Mouse (Mus musculus) forebrain, embryonic 11.5 days (tissue): ENCODE results near the gene Tada2a. TPM values are rescaled to one million over a fixed set of nuclear protein-coding genes. Genes with fewer than 3 reads are reported as not detected.

Source experiments
- ATAC-seq: fragments of 200-750 bp; cut with Nextera tagmentation; replicated peaks from 2 replicates; pipeline ENCODE4 v1.8.0; 2017; ENCODE audit warnings: moderate TSS enrichment; ENCODE audit not compliant: low FRiP score
- DNase-seq: peaks from one replicate; pipeline ENCODE4 v3.0.0-alpha.2; 2017; ENCODE audit warnings: low spot score
- H3K27ac ChIP-seq: fragments of 300-500 bp; sonication (generic); 2 replicates; pipeline ENCODE4 v1.5.1; 2014; ENCODE audit warnings: low read depth, low read length
- H3K27me3 ChIP-seq: fragments of 300-500 bp; sonication (generic); 2 replicates; pipeline ENCODE4 v1.6.1; 2014; ENCODE audit warnings: mild to moderate bottlenecking, low read length, mixed read lengths; ENCODE audit not compliant: control insufficient read depth, insufficient read depth
- H3K36me3 ChIP-seq: fragments of 300-500 bp; sonication (generic); 2 replicates; pipeline ENCODE4 v1.6.1; 2014; ENCODE audit warnings: mild to moderate bottlenecking, low read length, moderate library complexity, mixed read lengths; ENCODE audit not compliant: control insufficient read depth, insufficient read depth
- H3K4me1 ChIP-seq: fragments of 300-500 bp; sonication (generic); replicated peaks from 2 replicates; pipeline ENCODE4 v1.6.1; 2014; ENCODE audit warnings: low read length, mixed read lengths; ENCODE audit not compliant: control insufficient read depth, insufficient read depth
- H3K4me2 ChIP-seq: fragments of 300-500 bp; sonication (generic); 2 replicates; pipeline ENCODE4 v1.6.1; 2014; ENCODE audit warnings: low read depth, mild to moderate bottlenecking, low read length, moderate library complexity, mixed read lengths; ENCODE audit not compliant: severe bottlenecking
- H3K4me3 ChIP-seq: fragments of 300-500 bp; sonication (generic); 2 replicates; pipeline ENCODE4 v1.5.1; 2014; ENCODE audit warnings: low read depth, low read length
- H3K9ac ChIP-seq: fragments of 300-500 bp; sonication (generic); 2 replicates; pipeline ENCODE4 v1.6.1; 2014; ENCODE audit warnings: low read length
- H3K9me3 ChIP-seq: fragments of 300-500 bp; sonication (generic); 2 replicates; pipeline ENCODE4 v1.6.1; 2016; ENCODE audit warnings: low read length, mixed read lengths; ENCODE audit not compliant: control insufficient read depth
- WGBS: fragments of 180-500 bp; shearing (Covaris S2); extraction: QIAGEN DNeasy Blood & Tissue Kit; methylation state at CpG from one replicate; pipeline ENCODE4 v1.1.7; 2014; 5-methylcytosine and 5-hydroxymethylcytosine counted together
- polyA plus RNA-seq: library from polyadenylated mRNA; unstranded; fragments of >200 nt; fragmentation: Nextera tagmentation; extraction: Ambion mirVana; gene quantifications from 2 replicates; pipeline ENCODE4 v1.2.1, GENCODE M21; 2014

Tada2a gene
- polyA plus RNA-seq: 41.7 and 42.8 TPM in 2 replicates

- Histone ChIP-seq H3K27ac (no peak within 1 kb of the TSS), H3K36me3 (peaks cover 2% of the 10 kb centered on the region; the same call in 1 of the 2 replicates), H3K4me2 (peak within 1 kb of the TSS; percentile 80), H3K27me3 (no peaks in the 10 kb centered on the region), H3K9me3 (no peaks in the 10 kb centered on the region), H3K9ac (peak within 1 kb of the TSS; percentile 85), H3K4me3 (peak within 1 kb of the TSS; percentile 81), H3K4me1 (no peaks in the 10 kb centered on the region)
- WGBS: under 1% methylated on average over 81 of the region's 83 CpGs
- ATAC-seq: peak; percentile 90
- DNase-seq: peak; percentile 91
These were observed at the start of gene Tada2a, which contains the start of gene Acaca for GRCm38 (mm10) chr11:84128943-84129798. Gene Tada2a, minus strand, starts transcription at chr11:84129600. Gene Acaca, plus strand, starts transcription at chr11:84129672.

- Histone ChIP-seq H3K4me1 (peaks cover 2% of the 10 kb centered on the region; the same call in 1 of the 2 replicates), H3K9ac (no peak overlapping the region), H3K27ac (no peak overlapping the region), H3K9me3 (no peaks in the 10 kb centered on the region), H3K27me3 (no peaks in the 10 kb centered on the region), H3K36me3 (no peaks in the 10 kb centered on the region), H3K4me3 (no peak overlapping the region), H3K4me2 (peak overlapping the region; percentile 81; the same call in 1 of the 2 replicates)
- ATAC-seq (no peak), DNase-seq (no peak)
- 45% methylated on average over 4 of the region's 4 CpGs for WGBS
These were observed 49.2 kb upstream of the Tada2a start for GRCm38 (mm10) chr11:84178571-84178970.

DNA sequence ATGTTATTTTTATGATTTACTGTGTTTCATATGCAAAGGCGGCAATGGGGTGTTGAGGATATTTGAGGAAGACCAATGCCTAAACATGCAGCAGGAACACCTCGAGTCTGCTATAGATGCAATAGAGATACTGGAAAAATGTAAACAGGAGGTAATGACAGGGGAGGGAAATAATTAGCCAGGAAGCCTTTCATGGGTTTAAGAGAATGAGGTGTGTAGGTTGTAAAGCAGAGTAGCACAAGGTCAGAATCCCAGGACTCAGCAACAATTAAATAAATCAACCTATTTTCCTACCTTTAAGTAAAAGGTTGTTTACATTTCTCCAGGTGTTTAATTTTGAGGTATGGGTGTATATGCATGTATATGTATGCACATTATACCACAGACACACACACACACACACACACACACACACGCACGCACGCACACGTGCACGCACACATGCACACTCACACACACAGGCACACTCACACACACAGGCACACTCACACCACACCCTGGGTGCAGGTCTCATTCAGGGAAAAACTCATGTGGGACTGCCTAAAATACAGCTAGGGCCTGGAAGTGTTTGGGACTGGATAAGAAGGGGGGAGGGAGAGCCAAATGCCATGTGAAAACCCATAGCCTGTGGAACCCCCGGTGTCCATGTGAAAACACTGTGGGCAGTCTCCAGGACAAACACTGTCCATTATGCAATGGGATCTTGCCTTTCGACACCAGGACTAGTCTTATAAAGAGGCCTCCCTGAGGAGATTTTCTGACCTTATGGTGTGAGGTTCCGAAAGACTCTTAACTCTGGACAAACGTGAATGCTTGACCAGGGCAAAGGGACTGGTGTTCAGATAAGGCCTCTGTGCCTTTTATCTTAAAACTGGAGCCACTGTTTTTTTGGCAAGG is 43.4 kb upstream of the Tada2a start:
- 67% methylated on average over 11 of the region's 11 CpGs for WGBS
- no peak for ATAC-seq
- H3K27me3 ChIP-seq: no peaks in the 10 kb centered on the region
- H3K9ac ChIP-seq: no peak overlapping the region
- H3K36me3 ChIP-seq: no peaks in the 10 kb centered on the region
- H3K4me3 ChIP-seq: no peak overlapping the region
- H3K4me2 ChIP-seq: no peak overlapping the region
- H3K4me1 ChIP-seq: 0 out of 2 replicates have a peak, but pooled peaks cover 2% of the 10 kb centered on the region
- H3K9me3 ChIP-seq: no peaks in the 10 kb centered on the region
- DNase-seq: no peak
- no peak overlapping the region for H3K27ac ChIP-seq

DNA sequence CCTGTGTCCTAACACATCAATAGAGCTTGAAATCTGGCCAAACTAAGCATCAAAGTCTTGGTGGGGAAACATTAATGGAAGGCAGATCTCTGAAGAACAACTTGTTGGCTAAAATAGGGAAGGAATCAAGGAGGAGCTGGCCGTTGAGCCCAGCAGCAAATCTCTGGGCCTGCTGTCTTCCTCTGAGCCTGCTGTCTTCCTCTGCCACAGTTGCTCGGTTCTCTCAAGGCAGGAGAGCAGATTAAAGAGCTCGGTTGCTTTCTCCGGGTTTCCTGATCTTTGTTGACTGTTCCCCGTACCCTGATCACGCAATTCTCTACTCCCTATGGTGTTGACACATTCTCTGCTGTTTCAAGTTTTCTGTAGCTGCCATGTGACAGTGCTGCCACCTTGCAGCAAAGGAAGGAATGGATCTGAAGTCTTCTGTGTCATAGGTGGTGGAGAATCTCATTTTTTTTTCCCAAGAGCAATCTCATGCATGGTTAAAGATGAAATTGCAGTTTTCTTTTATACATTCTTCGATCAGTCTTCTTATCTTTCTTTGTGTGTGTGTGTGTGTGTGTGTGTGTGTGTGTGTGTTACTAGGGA is 39.4 kb upstream of the Tada2a start:
- Histone ChIP-seq H3K36me3 (no peaks in the 10 kb centered on the region), H3K4me2 (no peak overlapping the region), H3K27ac (no peak overlapping the region), H3K4me3 (no peak overlapping the region), H3K9ac (no peak overlapping the region), H3K4me1 (0 out of 2 replicates have a peak, but pooled peaks cover 2% of the 10 kb centered on the region), H3K27me3 (no peaks in the 10 kb centered on the region), H3K9me3 (no peaks in the 10 kb centered on the region)
- no peak for DNase-seq
- ATAC-seq: no peak
- 22% methylated on average over 7 of the region's 7 CpGs for WGBS

DNA sequence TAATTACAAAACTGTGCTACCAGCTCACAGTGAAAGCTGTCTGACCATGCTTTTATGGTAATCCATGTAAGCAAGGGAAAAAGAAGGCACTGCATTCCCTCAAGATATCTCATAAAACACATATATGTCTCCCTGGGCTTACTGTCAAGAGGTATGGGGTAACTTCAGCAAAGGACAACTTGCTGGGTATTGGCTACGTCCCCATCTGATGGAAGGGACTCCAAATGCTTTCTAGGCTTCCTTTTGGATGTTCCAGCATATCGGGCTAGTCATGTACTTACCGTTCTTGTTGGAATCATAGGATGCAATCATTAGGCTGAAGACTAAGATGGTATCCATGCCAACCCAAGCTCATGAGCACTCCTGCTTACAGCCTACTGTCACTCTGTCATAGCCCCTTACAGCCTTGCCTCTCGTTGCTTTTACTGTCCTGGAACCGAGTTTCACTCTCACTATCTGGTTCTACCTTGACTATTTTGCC is 37.7 kb upstream of the Tada2a start, which contains the start of gene Gm11437:
Gene Gm11437, minus strand, starts transcription at position 431 of the 481 bp plus-strand sequence.
- no peaks in the 10 kb centered on the region for H3K27me3 ChIP-seq
- WGBS: 88% methylated on average over 5 of the region's 5 CpGs

DNA sequence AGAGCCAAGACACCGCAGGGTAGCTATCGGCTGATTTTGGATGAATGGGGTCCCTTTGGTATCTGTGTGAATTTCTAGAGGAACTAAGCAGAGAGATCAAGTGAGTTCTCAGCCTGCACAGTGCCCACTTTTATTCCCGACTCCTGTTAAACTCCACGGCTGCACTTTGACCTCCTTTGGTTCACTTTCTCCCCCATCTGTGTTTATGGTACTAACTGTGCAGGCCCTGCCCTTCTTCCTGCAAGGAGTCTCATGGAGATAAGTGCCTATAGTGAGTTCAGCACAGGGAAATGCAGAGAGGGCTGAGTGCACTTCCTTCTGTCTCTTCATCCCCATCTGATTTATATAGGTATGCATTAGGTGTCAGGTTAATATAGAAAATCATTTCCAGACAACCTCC is 35.2 kb upstream of the Tada2a start:
- H3K27ac ChIP-seq: no peak overlapping the region
- no peaks in the 10 kb centered on the region for H3K9me3 ChIP-seq
- H3K36me3 ChIP-seq: no peaks in the 10 kb centered on the region
- DNase-seq (no peak), ATAC-seq (no peak)
- H3K4me3 ChIP-seq: no peak overlapping the region
- no peaks in the 10 kb centered on the region for H3K4me1 ChIP-seq
- WGBS: 74% methylated on average over 4 of the region's 4 CpGs
- no peaks in the 10 kb centered on the region for H3K27me3 ChIP-seq
- H3K4me2 ChIP-seq: no peak overlapping the region
- no peak overlapping the region for H3K9ac ChIP-seq

More for the DNA sequence above, 37.7 kb upstream of the Tada2a start, which contains the start of gene Gm11437:
- DNase-seq (no peak), ATAC-seq (no peak)
- Histone ChIP-seq H3K4me3 (no peak within 1 kb of the TSS), H3K9ac (no peak within 1 kb of the TSS), H3K27ac (no peak within 1 kb of the TSS), H3K36me3 (no peaks in the 10 kb centered on the region), H3K4me2 (no peak within 1 kb of the TSS), H3K4me1 (no peaks in the 10 kb centered on the region), H3K9me3 (no peaks in the 10 kb centered on the region)

- H3K27ac ChIP-seq: no peak overlapping the region
- H3K9ac ChIP-seq: no peak overlapping the region
- DNase-seq (no peak), ATAC-seq (no peak)
- H3K27me3 ChIP-seq: no peaks in the 10 kb centered on the region
- H3K4me2 ChIP-seq: no peak overlapping the region
- no peaks in the 10 kb centered on the region for H3K9me3 ChIP-seq
- 90% methylated on average over 6 of the region's 6 CpGs for WGBS
- no peaks in the 10 kb centered on the region for H3K36me3 ChIP-seq
- H3K4me3 ChIP-seq: no peak overlapping the region
- H3K4me1 ChIP-seq: no peaks in the 10 kb centered on the region
These were observed 34.7 kb upstream of the Tada2a start for GRCm38 (mm10) chr11:84164123-84164522.
